Mouse (Mus musculus): ENCODE data around the gene F13b. TPM values are rescaled to one million over a fixed set of nuclear protein-coding genes. Genes with fewer than 3 reads are reported as not detected.

F13b gene
- 0.12 and 0.13 TPM in 2 replicates for polyA plus RNA-seq (2015; fragmentation: Nextera tagmentation; extraction: Ambion mirVana)

GRCm38 (mm10) chr1:139501258-139501752 lies at the start of gene F13b:
TSS of gene F13b (plus strand) at chr1:139501702.

GRCm38 (mm10) chr1:139454340-139455225 lies 46.9 kb upstream of the F13b start, which contains the start of gene Aspm:
TSS of gene Aspm (plus strand) at chr1:139454772.

GRCm38 (mm10) chr1:139560024-139560423 lies 58.5 kb downstream of the F13b start, which contains the start of gene Cfhr1:
TSS of gene Cfhr1 (minus strand) at chr1:139560272.

Other genes starting within 250 kb of the F13b start
- gene Crb1, start 124.6 kb upstream of the F13b start, polyA plus RNA-seq (2015; fragmentation: Nextera tagmentation; extraction: Ambion mirVana): 0.04 TPM in 1 of 2 replicates, not detected in the other
- gene Zbtb41, start 79.4 kb upstream of the F13b start, polyA plus RNA-seq (2015; fragmentation: Nextera tagmentation; extraction: Ambion mirVana): 3.6 and 3.9 TPM in 2 replicates
- 3.4 and 3.5 TPM in 2 replicates for gene Aspm, start 46.9 kb upstream of the F13b start, polyA plus RNA-seq (2015; fragmentation: Nextera tagmentation; extraction: Ambion mirVana)
- not detected in 2 replicates for gene Cfhr1, start 58.6 kb downstream of the F13b start, polyA plus RNA-seq (2015; fragmentation: Nextera tagmentation; extraction: Ambion mirVana)

All from skeletal muscle tissue, postnatal 0 days (tissue).